Comparison of ENCODE assay signal across 24 mouse cellular contexts in genomic region chr7:34739371-34739770, GRCm38 (mm10).
A peak's percentile ranks its signal among the peaks of the same experiment; 100 is the strongest.
DNase-seq lines count a peak whose midpoint lies in the region; ATAC-seq and TF ChIP-seq lines count a peak whose summit lies in the region.
"Had no signal": no experiment of that assay in that cellular context is flagged by ENCODE, and none has a peak within 500 bp of the region (broad histone marks: within the 10 kb centered on the region; RNA-seq: fewer than 3 reads in every experiment).

No protein-coding gene starts in this region.

- WGBS in kidney, postnatal 0 days, result 97% methylated on average over 8 of the region's 8 CpGs
- 95% methylated on average over 8 of the region's 8 CpGs for WGBS in kidney, embryonic 15.5 days

- no peaks in the 10 kb centered on the region for H3K27me3 ChIP-seq in kidney, postnatal 0 days (ENCODE audit: insufficient read depth, low read length)
- H3K27me3 ChIP-seq in kidney, embryonic 15.5 days, result no peaks in the 10 kb centered on the region
- H3K27me3 ChIP-seq in E14TG2a.4 (ENCODE audit: insufficient read depth, low read length), result no peaks in the 10 kb centered on the region
- no peaks in the 10 kb centered on the region for H3K27me3 ChIP-seq in ES-Bruce4 (ENCODE audit: control insufficient read depth, insufficient read depth, low read length, poor library complexity, severe bottlenecking)
- H3K27me3 ChIP-seq: embryonic facial prominence, embryonic 12.5 days; embryonic facial prominence, embryonic 15.5 days; heart, embryonic 12.5 days; heart, embryonic 15.5 days; hindbrain, embryonic 15.5 days; intestine, embryonic 15.5 days had no signal

- DNase-seq in kidney, postnatal 0 days (ENCODE audit: low spot score), result no peak
- DNase-seq in ZHBTc4 (ENCODE audit: low read depth, low spot score), result peak; percentile 72
- no peak for DNase-seq in spleen, adult 18-20 months
- DNase-seq: adrenal gland, postnatal 10 days; adrenal gland, postnatal 36 days; cerebellum, adult 18-20 months; cerebellum, adult 9-10 months; cerebellum, postnatal 14 days; forebrain, postnatal 0 days; gastrocnemius, postnatal 25 days; heart, adult 18-20 months; heart, postnatal 14 days; heart, postnatal 4 days had no signal

- peak; percentile 18; the same call in 1 of the 2 replicates for TF ChIP-seq CTCF in kidney, postnatal 0 days (IDR thresholded peaks at IDR 0.05; ENCODE audit: low read depth)
- peak; percentile 34 for TF ChIP-seq CTCF in E14TG2a.4 (conservative IDR thresholded peaks at IDR 0.05; ENCODE audit: low read length)
- peak; percentile 35 for TF ChIP-seq CTCF in ES-Bruce4 (IDR thresholded peaks at IDR 0.05; ENCODE audit: low read depth, low read length)

- no peak overlapping the region for H3K4me2 ChIP-seq in kidney, postnatal 0 days (ENCODE audit: low read length)
- H3K4me2 ChIP-seq in kidney, embryonic 15.5 days, result no peak overlapping the region
- H3K4me2 ChIP-seq: embryonic facial prominence, embryonic 12.5 days; embryonic facial prominence, embryonic 15.5 days; heart, embryonic 12.5 days; heart, embryonic 15.5 days; hindbrain, embryonic 15.5 days; intestine, embryonic 15.5 days had no signal

- H3K27ac ChIP-seq in kidney, postnatal 0 days, result no peak overlapping the region
- H3K27ac ChIP-seq in kidney, embryonic 15.5 days, result no peak overlapping the region
- no peak overlapping the region for H3K27ac ChIP-seq in ES-Bruce4 (ENCODE audit: insufficient read depth, low read length)
- H3K27ac ChIP-seq: embryonic facial prominence, embryonic 12.5 days; embryonic facial prominence, embryonic 15.5 days; heart, embryonic 15.5 days; hindbrain, embryonic 15.5 days; intestine, embryonic 15.5 days had no signal

- ATAC-seq in kidney, postnatal 0 days (replicated peaks; ENCODE audit: low FRiP score, low read depth), result no peak
- ATAC-seq in kidney, embryonic 15.5 days (replicated peaks; ENCODE audit: low FRiP score), result no peak
- ATAC-seq: CD4-positive, CD25-positive, alpha-beta regulatory T cell, adult 4 months; forebrain, embryonic 14.5 days; forebrain, postnatal 0 days; intestine, embryonic 15.5 days had no signal

- no peak for TF ChIP-seq EP300 in ES-Bruce4 (IDR thresholded peaks at IDR 0.05; ENCODE audit: insufficient read depth, low read depth, low read length)

- H3K9me3 ChIP-seq in kidney, postnatal 0 days (replicated peaks; ENCODE audit: low read length), result no peaks in the 10 kb centered on the region
- H3K9me3 ChIP-seq in kidney, embryonic 15.5 days (replicated peaks), result no peaks in the 10 kb centered on the region
- H3K9me3 ChIP-seq in E14TG2a.4 (ENCODE audit: low read length) (no peaks in the 10 kb centered on the region), ES-Bruce4 (replicated peaks; ENCODE audit: control insufficient read depth, insufficient read depth, low read length, poor library complexity, severe bottlenecking) (no peaks in the 10 kb centered on the region)
- H3K9me3 ChIP-seq: embryonic facial prominence, embryonic 12.5 days; embryonic facial prominence, embryonic 15.5 days; heart, embryonic 15.5 days; hindbrain, embryonic 15.5 days; intestine, embryonic 15.5 days had no signal

- H3K4me1 ChIP-seq in kidney, postnatal 0 days (replicated peaks; ENCODE audit: insufficient read depth, low read length), result no peaks in the 10 kb centered on the region
- H3K4me1 ChIP-seq in kidney, embryonic 15.5 days, result peaks cover 4% of the 10 kb centered on the region; the same call in 1 of the 2 replicates
- H3K4me1 ChIP-seq in E14TG2a.4 (replicated peaks; ENCODE audit: low read depth, low read length), result peaks cover 63% of the 10 kb centered on the region
- peaks cover 5% of the 10 kb centered on the region for H3K4me1 ChIP-seq in ES-Bruce4 (ENCODE audit: control insufficient read depth, insufficient read depth, low read length)
- H3K4me1 ChIP-seq: embryonic facial prominence, embryonic 15.5 days; intestine, embryonic 15.5 days had no signal

- H3K4me3 ChIP-seq in kidney, postnatal 0 days (replicated peaks; ENCODE audit: low read depth, low read length), result no peak overlapping the region
- H3K4me3 ChIP-seq in kidney, embryonic 15.5 days (replicated peaks), result no peak overlapping the region
- H3K4me3 ChIP-seq in E14TG2a.4 (replicated peaks; ENCODE audit: low read length) (no peak overlapping the region), ES-Bruce4 (ENCODE audit: low read depth, low read length) (no peak overlapping the region)
- H3K4me3 ChIP-seq: embryonic facial prominence, embryonic 12.5 days; embryonic facial prominence, embryonic 15.5 days; heart, embryonic 12.5 days; heart, embryonic 15.5 days; hindbrain, embryonic 15.5 days; intestine, embryonic 15.5 days had no signal

- TF ChIP-seq POLR2A in ES-Bruce4 (IDR thresholded peaks at IDR 0.05; ENCODE audit: insufficient read depth, low read length), result no peak

- H3K9ac ChIP-seq in kidney, postnatal 0 days (ENCODE audit: low read depth, low read length), result no peak overlapping the region
- no peak overlapping the region for H3K9ac ChIP-seq in kidney, embryonic 15.5 days
- no peak overlapping the region for H3K9ac ChIP-seq in ES-Bruce4 (ENCODE audit: low read depth, poor library complexity, severe bottlenecking)
- H3K9ac ChIP-seq: embryonic facial prominence, embryonic 12.5 days; embryonic facial prominence, embryonic 15.5 days; forebrain, postnatal 0 days; heart, embryonic 12.5 days; heart, embryonic 15.5 days; hindbrain, embryonic 15.5 days; intestine, embryonic 15.5 days had no signal

- H3K36me3 ChIP-seq in kidney, postnatal 0 days (ENCODE audit: insufficient read depth, low read length), result no peaks in the 10 kb centered on the region
- H3K36me3 ChIP-seq in kidney, embryonic 15.5 days, result no peaks in the 10 kb centered on the region
- H3K36me3 ChIP-seq in E14TG2a.4 (ENCODE audit: insufficient read depth, low read length) (no peaks in the 10 kb centered on the region), ES-Bruce4 (ENCODE audit: control insufficient read depth, insufficient read depth, low read length, poor library complexity, severe bottlenecking) (no peaks in the 10 kb centered on the region)
- H3K36me3 ChIP-seq: embryonic facial prominence, embryonic 12.5 days; embryonic facial prominence, embryonic 15.5 days; heart, embryonic 12.5 days; heart, embryonic 15.5 days; hindbrain, embryonic 15.5 days; intestine, embryonic 15.5 days had no signal
